In genomic region chr4:66403116-66403707, GRCm38 (mm10) we compare ENCODE assay signal across 8 mouse cellular contexts. TPM values are rescaled to one million over a fixed set of nuclear protein-coding genes. Genes with fewer than 3 reads are reported as not detected.
DNase-seq lines count a peak whose midpoint lies in the region; ATAC-seq and TF ChIP-seq lines count a peak whose summit lies in the region.

No protein-coding gene starts in this region.

- no peaks in the 10 kb centered on the region; the same call in none of the 2 replicates for H3K27me3 ChIP-seq in heart, adult 2 months (ENCODE audit: control insufficient read depth, insufficient read depth, low read length)
- H3K27me3 ChIP-seq in forebrain, postnatal 0 days (ENCODE audit: insufficient read depth, low read length), result peaks cover 7% of the 10 kb centered on the region
- H3K27me3 ChIP-seq in liver, embryonic 16.5 days (ENCODE audit: control insufficient read depth, insufficient read depth, low read depth, low read length), result peaks cover 31% of the 10 kb centered on the region

- DNase-seq in heart, adult 2 months, result no peak
- no peak for DNase-seq in heart, adult 18-20 months
- no peak for DNase-seq in ES-E14 (ENCODE audit: low read depth, low spot score)
- peak; percentile 43 for DNase-seq in forebrain, postnatal 0 days
- DNase-seq in MN1 (ENCODE audit: low spot score), result no peak
- no peak for DNase-seq in urinary bladder, postnatal 36 days (ENCODE audit: low spot score in 2 of 2)
- no peak for DNase-seq in left cerebral cortex, adult 11 months (ENCODE audit: low spot score)

- no peaks in the 10 kb centered on the region for H3K79me2 ChIP-seq in heart, adult 2 months (replicated peaks; ENCODE audit: control insufficient read depth, insufficient read depth, low read length)

- no peak for TF ChIP-seq EP300 in heart, adult 2 months (IDR thresholded peaks at IDR 0.05; ENCODE audit: insufficient read depth, low read depth, low read length)

- peak; percentile 2; the same call in 1 of the 2 replicates for ATAC-seq in forebrain, postnatal 0 days
- no peak for ATAC-seq in liver, embryonic 16.5 days (ENCODE audit: low read depth)

- no peaks in the 10 kb centered on the region for H3K36me3 ChIP-seq in heart, adult 2 months (ENCODE audit: control insufficient read depth, insufficient read depth, low read length)
- H3K36me3 ChIP-seq in ES-E14 (ENCODE audit: control insufficient read depth, insufficient read depth, low read length, poor library complexity, severe bottlenecking), result no peaks in the 10 kb centered on the region
- no peaks in the 10 kb centered on the region for H3K36me3 ChIP-seq in forebrain, postnatal 0 days (ENCODE audit: insufficient read depth)
- no peaks in the 10 kb centered on the region for H3K36me3 ChIP-seq in liver, embryonic 16.5 days (ENCODE audit: control insufficient read depth, insufficient read depth)

- no peak for TF ChIP-seq CTCF in heart, adult 2 months (IDR thresholded peaks at IDR 0.05)
- TF ChIP-seq CTCF in forebrain, postnatal 0 days (IDR thresholded peaks at IDR 0.05; ENCODE audit: low read depth), result no peak

- in situ Hi-C loops in ES-E14 (cut with MboI; ENCODE audit: low sequenced_read_pairs in 2 of 2, unreplicated experiment in 2 of 2), result no loop called here

- H3K4me1 ChIP-seq in heart, adult 2 months (ENCODE audit: control insufficient read depth, insufficient read depth, low read length), result no peaks in the 10 kb centered on the region
- H3K4me1 ChIP-seq in ES-E14 (ENCODE audit: control insufficient read depth in 2 of 2, insufficient read depth in 2 of 2, low read length in 2 of 2, poor library complexity in 1 of 2), result no peaks in the 10 kb centered on the region
- peaks cover 7% of the 10 kb centered on the region; the same call in 1 of the 2 replicates for H3K4me1 ChIP-seq in forebrain, postnatal 0 days (ENCODE audit: insufficient read depth)
- no peaks in the 10 kb centered on the region for H3K4me1 ChIP-seq in liver, embryonic 16.5 days (ENCODE audit: control insufficient read depth, low read depth, low read length)

- no peak overlapping the region for H3K9ac ChIP-seq in heart, adult 2 months (ENCODE audit: low read depth, low read length)
- H3K9ac ChIP-seq in ES-E14 (ENCODE audit: insufficient read depth, low read depth, low read length, poor library complexity, severe bottlenecking), result no peak overlapping the region
- peak overlapping the region; percentile 75 for H3K9ac ChIP-seq in forebrain, postnatal 0 days
- no peak overlapping the region for H3K9ac ChIP-seq in liver, embryonic 16.5 days (ENCODE audit: low read depth, low read length)

- no peaks in the 10 kb centered on the region for H3K9me3 ChIP-seq in ES-E14 (ENCODE audit: control insufficient read depth, insufficient read depth, low read depth, low read length)
- no peaks in the 10 kb centered on the region for H3K9me3 ChIP-seq in forebrain, postnatal 0 days (ENCODE audit: low read length)
- H3K9me3 ChIP-seq in liver, embryonic 16.5 days (replicated peaks; ENCODE audit: control insufficient read depth, low read length), result no peaks in the 10 kb centered on the region

- TF ChIP-seq POLR2A in heart, adult 2 months (IDR thresholded peaks at IDR 0.05; ENCODE audit: insufficient read depth, low read depth, low read length), result no peak

- H3K27ac ChIP-seq in heart, adult 2 months, result no peak overlapping the region
- no peak overlapping the region for H3K27ac ChIP-seq in ES-E14 (ENCODE audit: insufficient read depth, low read depth, low read length, poor library complexity, severe bottlenecking)
- H3K27ac ChIP-seq in forebrain, postnatal 0 days (ENCODE audit: low read depth, low read length), result peak overlapping the region; percentile 9
- H3K27ac ChIP-seq in liver, embryonic 16.5 days (ENCODE audit: low read length), result no peak overlapping the region

- H3K4me2 ChIP-seq in forebrain, postnatal 0 days (ENCODE audit: low read depth), result peak overlapping the region; percentile 91
- peak overlapping the region; percentile 55 for H3K4me2 ChIP-seq in liver, embryonic 16.5 days (ENCODE audit: low read depth, low read length)

- H3K4me3 ChIP-seq in heart, adult 2 months, result peak overlapping the region; percentile 49
- H3K4me3 ChIP-seq in ES-E14 (ENCODE audit: insufficient read depth in 1 of 2, low read depth in 1 of 2, low read length in 2 of 2, poor library complexity in 1 of 2, severe bottlenecking in 1 of 2), result peak overlapping the region; percentile 52 to 74
- H3K4me3 ChIP-seq in forebrain, postnatal 0 days (ENCODE audit: low read depth, low read length), result peak overlapping the region; percentile 75
- H3K4me3 ChIP-seq in liver, embryonic 16.5 days (ENCODE audit: low read depth, low read length), result peak overlapping the region; percentile 46

- intact Hi-C loops in heart, adult 2 months (cut with DNase I), result no loop called here

- under 1% methylated on average over 22 of the region's 22 CpGs for WGBS in heart, adult 2 months
- WGBS in forebrain, postnatal 0 days, result 2% methylated on average over 22 of the region's 22 CpGs
- 1% methylated on average over 22 of the region's 22 CpGs for WGBS in liver, embryonic 16.5 days (ENCODE audit: insufficient replicate concordance)

TF ChIP-seq in ES-E14, 5 proteins besides CTCF, POLR2A, EP300 and RAD21:
- TF ChIP-seq ZC3H11A (IDR thresholded peaks at IDR 0.05; ENCODE audit: borderline replicate concordance, low read depth, low read length) (no peak), ZNF384 (IDR thresholded peaks at IDR 0.05; ENCODE audit: low read depth, low read length) (no peak), HCFC1 (IDR thresholded peaks at IDR 0.05; ENCODE audit: borderline replicate concordance, insufficient read depth, low read length) (no peak)
TF ChIP-seq in ES-E14: peak in this region for 0.

RNA-seq across cellular contexts. Expression of gene Astn2, which starts 1.2 kb away (rescaled TPM):
- total RNA-seq in heart, adult 2 months (2021), result under 1 TPM; 0.50 to 0.78 TPM
- polyA plus RNA-seq in heart, adult 2 months (2012; rRNA removed), result 0.90 and 1.1 TPM in 2 replicates
- total RNA-seq in heart, adult 18-20 months (2021), result 1 to 10 TPM in 1 of 2 experiments, under 1 TPM in 1; 0.55 to 1.0 TPM
- total RNA-seq in ES-E14 (2012; rRNA removed), result 0.04 and 0.16 TPM in 2 replicates
- 15.0 and 20.9 TPM in 2 replicates for total RNA-seq in forebrain, postnatal 0 days (2014; rRNA removed)
- 0.47 and 0.98 TPM in 2 replicates for polyA plus RNA-seq in forebrain, postnatal 0 days (2015; fragmentation: Nextera tagmentation; extraction: Ambion mirVana)
- not detected in 2 replicates for polyA plus RNA-seq in liver, embryonic 16.5 days (2015; fragmentation: Nextera tagmentation; extraction: Ambion mirVana)
